In the genomic region with DNA sequence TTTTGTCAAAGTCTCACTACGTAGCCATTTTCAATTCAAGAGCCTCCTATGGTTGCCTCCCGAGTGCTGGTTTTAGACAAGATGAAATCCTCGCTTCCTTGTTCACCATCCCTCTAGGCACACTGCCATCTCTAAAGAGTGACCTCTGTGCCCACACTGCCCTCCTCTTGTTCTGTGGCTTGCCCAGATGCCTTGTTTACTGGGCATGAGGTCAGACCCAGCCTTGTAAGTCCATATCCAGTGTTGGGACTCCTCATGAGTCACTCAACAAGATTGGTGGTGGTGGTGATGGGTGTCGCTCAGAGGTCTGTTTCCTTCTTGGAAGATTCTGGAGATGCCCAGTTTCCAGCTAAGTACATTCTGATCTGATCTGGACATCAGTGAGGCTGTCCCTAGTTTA, we compare ENCODE assay signal across 28 mouse cellular contexts.
"Had no signal": no experiment of that assay in that cellular context is flagged by ENCODE, and none has a peak within 500 bp of the region (broad histone marks: within the 10 kb centered on the region; RNA-seq: fewer than 3 reads in every experiment).

No protein-coding gene starts in this region.

- ATAC-seq: hindbrain, postnatal 0 days; intestine, embryonic 16.5 days had no signal

- H3K36me3 ChIP-seq: heart, embryonic 15.5 days; hindbrain, embryonic 13.5 days; hindbrain, embryonic 15.5 days; limb, embryonic 15.5 days had no signal

- H3K27me3 ChIP-seq: heart, embryonic 13.5 days; heart, embryonic 15.5 days; hindbrain, embryonic 13.5 days; hindbrain, embryonic 15.5 days; kidney, embryonic 15.5 days; limb, embryonic 13.5 days; limb, embryonic 15.5 days; liver, embryonic 13.5 days; liver, embryonic 15.5 days had no signal

- H3K4me1 ChIP-seq: kidney, embryonic 15.5 days had no signal

- H3K4me2 ChIP-seq: heart, embryonic 13.5 days; heart, embryonic 15.5 days; hindbrain, embryonic 13.5 days; hindbrain, embryonic 15.5 days; kidney, embryonic 15.5 days; limb, embryonic 13.5 days; limb, embryonic 15.5 days; liver, embryonic 11.5 days; liver, embryonic 13.5 days; liver, embryonic 15.5 days had no signal

- H3K4me3 ChIP-seq: gastrocnemius, adult 2 months; heart, embryonic 10.5 days; heart, embryonic 13.5 days; heart, embryonic 15.5 days; hindbrain, embryonic 13.5 days; hindbrain, embryonic 15.5 days; kidney, embryonic 15.5 days; limb, embryonic 13.5 days; limb, embryonic 15.5 days; liver, embryonic 13.5 days; liver, embryonic 15.5 days had no signal

- H3K9ac ChIP-seq: heart, embryonic 13.5 days; heart, embryonic 15.5 days; hindbrain, embryonic 13.5 days; hindbrain, embryonic 15.5 days; kidney, embryonic 15.5 days; limb, embryonic 13.5 days; limb, embryonic 15.5 days; liver, embryonic 13.5 days; liver, embryonic 15.5 days had no signal

- H3K9me3 ChIP-seq: heart, embryonic 10.5 days; heart, embryonic 13.5 days; heart, embryonic 15.5 days; hindbrain, embryonic 13.5 days; hindbrain, embryonic 15.5 days; kidney, embryonic 15.5 days; limb, embryonic 13.5 days; limb, embryonic 15.5 days; liver, embryonic 13.5 days; liver, embryonic 15.5 days had no signal

- H3K27ac ChIP-seq: gastrocnemius, adult 2 months; heart, embryonic 10.5 days; heart, embryonic 13.5 days; heart, embryonic 15.5 days; hindbrain, embryonic 13.5 days; hindbrain, embryonic 15.5 days; hindbrain, postnatal 0 days; kidney, embryonic 15.5 days; kidney, postnatal 0 days; limb, embryonic 13.5 days; limb, embryonic 15.5 days; liver, embryonic 13.5 days; liver, embryonic 15.5 days had no signal

- DNase-seq: gastrocnemius, adult 2 months; gastrocnemius, postnatal 10 days; gastrocnemius, postnatal 25 days; heart, adult 18-20 months; heart, postnatal 14 days; heart, postnatal 36 days; kidney, adult 11 months; kidney, adult 2 months; kidney, adult 9 months; kidney, postnatal 14 days; kidney, postnatal 36 days; layer of hippocampus, adult 9-11 months; layer of hippocampus, postnatal 36 days; left cerebral cortex, postnatal 4 days; liver, embryonic 13.5 days had no signal
